Mouse (Mus musculus) gastrocnemius, postnatal 25 days (tissue): Measurements from ENCODE around the gene Vwce. TPM values are rescaled to one million over a fixed set of nuclear protein-coding genes. Genes with fewer than 3 reads are reported as not detected.

Source experiments
- DNase-seq: peaks from one replicate; pipeline ENCODE4 v3.0.0; 2022
- total RNA-seq, 2 experiments: library from RNA; stranded (reverse); gene quantifications; 1 replicate in 1 of 2; 2 replicates in 1 of 2; pipeline ENCODE4 v1.2.3; 2021

Vwce gene
- total RNA-seq, 2 experiments from 2014 or later, result 0.08 TPM; not detected in 1

GRCm38 (mm10) chr19:10691660-10692059 is 57.6 kb downstream of the Vwce start:
- no peak for DNase-seq

- no peak for DNase-seq
These were observed 58.3 kb downstream of the Vwce start for GRCm38 (mm10) chr19:10692361-10692760.

GRCm38 (mm10) chr19:10693926-10694682 is 60.1 kb downstream of the Vwce start:
- DNase-seq, result no peak

- DNase-seq, result no peak
These were observed 61.8 kb downstream of the Vwce start for GRCm38 (mm10) chr19:10695801-10696200.

GRCm38 (mm10) chr19:10698131-10698991 is 64.3 kb downstream of the Vwce start:
- no peak for DNase-seq

GRCm38 (mm10) chr19:10699851-10700250 is 65.8 kb downstream of the Vwce start:
- no peak for DNase-seq

- DNase-seq, result peak; percentile 49
These were observed 67.2 kb downstream of the Vwce start for GRCm38 (mm10) chr19:10701013-10701726.

GRCm38 (mm10) chr19:10702125-10702524 is 68.1 kb downstream of the Vwce start:
- DNase-seq, result no peak

GRCm38 (mm10) chr19:10703470-10703869 is 69.5 kb downstream of the Vwce start:
- peak; percentile 29 for DNase-seq

- DNase-seq, result no peak
These were observed 73.3 kb downstream of the Vwce start for GRCm38 (mm10) chr19:10707087-10707875.

GRCm38 (mm10) chr19:10707881-10708280 is 73.9 kb downstream of the Vwce start:
- DNase-seq, result no peak

GRCm38 (mm10) chr19:10708900-10709299 is 74.9 kb downstream of the Vwce start:
- no peak for DNase-seq

GRCm38 (mm10) chr19:10709360-10710087 is 75.5 kb downstream of the Vwce start:
- peak; percentile 91 for DNase-seq

- peak; percentile 39 for DNase-seq
These were observed 76.1 kb downstream of the Vwce start for GRCm38 (mm10) chr19:10710088-10710511.

GRCm38 (mm10) chr19:10710751-10711150 is 76.7 kb downstream of the Vwce start:
- no peak for DNase-seq

- DNase-seq, result no peak
These were observed 78.2 kb downstream of the Vwce start for GRCm38 (mm10) chr19:10712194-10712593.

GRCm38 (mm10) chr19:10712646-10713045 is 78.6 kb downstream of the Vwce start:
- DNase-seq, result no peak

- DNase-seq, result no peak
These were observed 79.5 kb downstream of the Vwce start for GRCm38 (mm10) chr19:10713551-10713950.

GRCm38 (mm10) chr19:10714168-10714567 is 80.2 kb downstream of the Vwce start:
- no peak for DNase-seq

GRCm38 (mm10) chr19:10714682-10715475 is 80.9 kb downstream of the Vwce start:
- no peak for DNase-seq
